Comparison of ENCODE assay signal across 11 mouse cellular contexts in genomic region chr5:24364963-24365362, GRCm38 (mm10). TPM values are rescaled to one million over a fixed set of nuclear protein-coding genes. Genes with fewer than 3 reads are reported as not detected.
DNase-seq lines count a peak whose midpoint lies in the region; ATAC-seq and TF ChIP-seq lines count a peak whose summit lies in the region.
"Had no signal": no experiment of that assay in that cellular context is flagged by ENCODE, and none has a peak within 500 bp of the region (broad histone marks: within the 10 kb centered on the region; RNA-seq: fewer than 3 reads in every experiment).

No protein-coding gene starts in this region.

- peak overlapping the region; percentile 49 for H3K4me2 ChIP-seq in heart, embryonic 15.5 days
- H3K4me2 ChIP-seq in lung, postnatal 0 days (replicated peaks; ENCODE audit: low read depth, low read length) = peak overlapping the region; percentile 50
- H3K4me2 ChIP-seq in hindbrain, embryonic 15.5 days = no peak overlapping the region

- WGBS in heart, embryonic 15.5 days = 72% methylated on average over 10 of the region's 10 CpGs
- WGBS in lung, postnatal 0 days = 77% methylated on average over 10 of the region's 10 CpGs
- WGBS in hindbrain, embryonic 15.5 days = 84% methylated on average over 10 of the region's 10 CpGs
- WGBS in small intestine, adult 2 months = 79% methylated on average over 10 of the region's 10 CpGs

- no peak for TF ChIP-seq POLR2A in small intestine, adult 2 months (IDR thresholded peaks at IDR 0.05; ENCODE audit: low read depth, low read length)

- H3K27ac ChIP-seq in heart, embryonic 15.5 days = peak overlapping the region; percentile 79
- peak overlapping the region; percentile 74 for H3K27ac ChIP-seq in lung, postnatal 0 days (ENCODE audit: low read length)
- peak overlapping the region; percentile 30; the same call in 1 of the 2 replicates for H3K27ac ChIP-seq in hindbrain, embryonic 15.5 days (replicated peaks)
- H3K27ac ChIP-seq in small intestine, adult 2 months (ENCODE audit: insufficient read depth, low read depth, low read length) = no peak overlapping the region

- H3K27me3 ChIP-seq in heart, embryonic 15.5 days = no peaks in the 10 kb centered on the region
- no peaks in the 10 kb centered on the region for H3K27me3 ChIP-seq in lung, postnatal 0 days (replicated peaks; ENCODE audit: insufficient read depth, low read length)
- H3K27me3 ChIP-seq in hindbrain, embryonic 15.5 days = no peaks in the 10 kb centered on the region
- no peaks in the 10 kb centered on the region for H3K27me3 ChIP-seq in small intestine, adult 2 months (ENCODE audit: control insufficient read depth, insufficient read depth, low read length)

- intact Hi-C loops in heart, postnatal 10 days (cut with DNase I) = loop anchor here (2.0 kb wide), 1 partner anchor 22 kb away; no protein-coding TSS in a partner anchor

- H3K9ac ChIP-seq in heart, embryonic 15.5 days = peak overlapping the region; percentile 52
- H3K9ac ChIP-seq in lung, postnatal 0 days (replicated peaks; ENCODE audit: low read depth) = no peak overlapping the region
- peak overlapping the region; percentile 21; the same call in 1 of the 2 replicates for H3K9ac ChIP-seq in hindbrain, embryonic 15.5 days

- TF ChIP-seq EP300 in lung, postnatal 0 days (IDR thresholded peaks at IDR 0.05) = no peak

- H3K4me1 ChIP-seq in heart, embryonic 15.5 days (replicated peaks) = peaks cover 15% of the 10 kb centered on the region
- 0 out of 2 replicates have a peak, but pooled peaks cover 2% of the 10 kb centered on the region for H3K4me1 ChIP-seq in lung, postnatal 0 days (ENCODE audit: insufficient read depth, low read depth, low read length)
- peaks cover 7% of the 10 kb centered on the region for H3K4me1 ChIP-seq in hindbrain, embryonic 15.5 days (replicated peaks)
- H3K4me1 ChIP-seq in small intestine, adult 2 months (ENCODE audit: control insufficient read depth, insufficient read depth, insufficient read length, low read length) = no peaks in the 10 kb centered on the region

- no peaks in the 10 kb centered on the region for H3K9me3 ChIP-seq in heart, embryonic 15.5 days (replicated peaks)
- no peaks in the 10 kb centered on the region for H3K9me3 ChIP-seq in lung, postnatal 0 days (ENCODE audit: low read length)
- H3K9me3 ChIP-seq in hindbrain, embryonic 15.5 days = no peaks in the 10 kb centered on the region

- no peaks in the 10 kb centered on the region for H3K36me3 ChIP-seq in heart, embryonic 15.5 days
- no peaks in the 10 kb centered on the region for H3K36me3 ChIP-seq in lung, postnatal 0 days (ENCODE audit: insufficient read depth, low read length)
- no peaks in the 10 kb centered on the region for H3K36me3 ChIP-seq in hindbrain, embryonic 15.5 days
- no peaks in the 10 kb centered on the region for H3K36me3 ChIP-seq in small intestine, adult 2 months (ENCODE audit: control insufficient read depth, insufficient read depth, low read length)

- no peak for DNase-seq in heart, postnatal 10 days
- no peak for DNase-seq in lung, postnatal 0 days (ENCODE audit: low spot score)
- no peak for DNase-seq in lung, postnatal 36 days
- DNase-seq in thymus, postnatal 0 days (ENCODE audit: low spot score) = no peak
- DNase-seq: embryo, embryonic 11 days; thymus, postnatal 4 days had no signal

- no peak for ATAC-seq in heart, embryonic 15.5 days (replicated peaks; ENCODE audit: insufficient number of reproducible peaks, insufficient read depth, low FRiP score, low read depth)
- no peak for ATAC-seq in lung, postnatal 0 days
- ATAC-seq in hindbrain, embryonic 15.5 days (ENCODE audit: low FRiP score, low read depth) = no peak

- H3K4me3 ChIP-seq in heart, embryonic 15.5 days = peak overlapping the region; percentile 48
- H3K4me3 ChIP-seq in lung, postnatal 0 days (ENCODE audit: low read depth, low read length) = peak overlapping the region; percentile 21
- H3K4me3 ChIP-seq in hindbrain, embryonic 15.5 days = peak overlapping the region; percentile 13
- H3K4me3 ChIP-seq in small intestine, adult 2 months (ENCODE audit: low read depth, low read length) = peak overlapping the region; percentile 46
- H3K4me3 ChIP-seq: megakaryocyte, embryonic 14.5 days had no signal

- TF ChIP-seq CTCF in lung, postnatal 0 days (IDR thresholded peaks at IDR 0.05) = no peak
- no peak for TF ChIP-seq CTCF in small intestine, adult 2 months (IDR thresholded peaks at IDR 0.05; ENCODE audit: extremely low read depth, insufficient read length, insufficient replicate concordance, low read depth, low read length)

RNA-seq across cellular contexts. Expression of gene Nos3, which starts 0.4 kb away (rescaled TPM):
- 27.9 and 30.6 TPM in 2 replicates for polyA plus RNA-seq in heart, embryonic 15.5 days (2015; fragmentation: Nextera tagmentation; extraction: Ambion mirVana)
- 10 to 100 TPM; 44.0 to 44.4 TPM for total RNA-seq in heart, postnatal 10 days (2021)
- 20.3 and 26.5 TPM in 2 replicates for polyA plus RNA-seq in lung, postnatal 0 days (2015; fragmentation: Nextera tagmentation; extraction: Ambion mirVana)
- polyA plus RNA-seq in hindbrain, embryonic 15.5 days (2015; fragmentation: Nextera tagmentation; extraction: Ambion mirVana) = 9.6 and 10.7 TPM in 2 replicates
- 2.8 and 4.0 TPM in 2 replicates for polyA plus RNA-seq in small intestine, adult 2 months (2012; rRNA removed)
- polyA plus RNA-seq in thymus, postnatal 0 days (2015; fragmentation: Nextera tagmentation; extraction: Ambion mirVana) = 1.5 and 1.7 TPM in 2 replicates

RNA-seq across cellular contexts. Expression of gene Kcnh2, which starts 13.6 kb away (rescaled TPM):
- polyA plus RNA-seq in heart, embryonic 15.5 days (2015; fragmentation: Nextera tagmentation; extraction: Ambion mirVana) = 21.0 and 27.2 TPM in 2 replicates
- total RNA-seq in heart, postnatal 10 days (2021) = 10 to 100 TPM; 90.5 to 93.9 TPM
- polyA plus RNA-seq in lung, postnatal 0 days (2015; fragmentation: Nextera tagmentation; extraction: Ambion mirVana) = 5.0 and 5.8 TPM in 2 replicates
- 13.0 and 17.9 TPM in 2 replicates for polyA plus RNA-seq in hindbrain, embryonic 15.5 days (2015; fragmentation: Nextera tagmentation; extraction: Ambion mirVana)
- polyA plus RNA-seq in small intestine, adult 2 months (2012; rRNA removed) = 21.9 and 26.3 TPM in 2 replicates
- polyA plus RNA-seq in thymus, postnatal 0 days (2015; fragmentation: Nextera tagmentation; extraction: Ambion mirVana) = 5.3 and 7.2 TPM in 2 replicates

RNA-seq across cellular contexts. Expression of gene Atg9b, which starts 27.0 kb away (rescaled TPM):
- 0.81 and 1.6 TPM in 2 replicates for polyA plus RNA-seq in heart, embryonic 15.5 days (2015; fragmentation: Nextera tagmentation; extraction: Ambion mirVana)
- total RNA-seq in heart, postnatal 10 days (2021) = under 1 TPM; 0.62 to 0.89 TPM
- 0.54 and 0.94 TPM in 2 replicates for polyA plus RNA-seq in lung, postnatal 0 days (2015; fragmentation: Nextera tagmentation; extraction: Ambion mirVana)
- polyA plus RNA-seq in hindbrain, embryonic 15.5 days (2015; fragmentation: Nextera tagmentation; extraction: Ambion mirVana) = 2.9 and 3.6 TPM in 2 replicates
- 0.43 and 1.9 TPM in 2 replicates for polyA plus RNA-seq in small intestine, adult 2 months (2012; rRNA removed)
- polyA plus RNA-seq in thymus, postnatal 0 days (2015; fragmentation: Nextera tagmentation; extraction: Ambion mirVana) = 2.0 and 3.0 TPM in 2 replicates

RNA-seq across cellular contexts. Expression of gene Abcb8, which starts 28.5 kb away (rescaled TPM):
- 54.4 and 70.1 TPM in 2 replicates for polyA plus RNA-seq in heart, embryonic 15.5 days (2015; fragmentation: Nextera tagmentation; extraction: Ambion mirVana)
- total RNA-seq in heart, postnatal 10 days (2021) = 10 to 100 TPM; 85.0 to 88.5 TPM
- 22.4 and 25.6 TPM in 2 replicates for polyA plus RNA-seq in lung, postnatal 0 days (2015; fragmentation: Nextera tagmentation; extraction: Ambion mirVana)
- polyA plus RNA-seq in hindbrain, embryonic 15.5 days (2015; fragmentation: Nextera tagmentation; extraction: Ambion mirVana) = 49.7 and 56.5 TPM in 2 replicates
- 53.2 and 83.7 TPM in 2 replicates for polyA plus RNA-seq in small intestine, adult 2 months (2012; rRNA removed)
- 32.6 and 33.9 TPM in 2 replicates for polyA plus RNA-seq in thymus, postnatal 0 days (2015; fragmentation: Nextera tagmentation; extraction: Ambion mirVana)

RNA-seq across cellular contexts. Expression of gene Asic3, which starts 48.2 kb away (rescaled TPM):
- not detected in 2 replicates for polyA plus RNA-seq in heart, embryonic 15.5 days (2015; fragmentation: Nextera tagmentation; extraction: Ambion mirVana)
- total RNA-seq in heart, postnatal 10 days (2021) = under 1 TPM; 0.12 to 0.22 TPM
- 0.07 and 0.29 TPM in 2 replicates for polyA plus RNA-seq in lung, postnatal 0 days (2015; fragmentation: Nextera tagmentation; extraction: Ambion mirVana)
- polyA plus RNA-seq in hindbrain, embryonic 15.5 days (2015; fragmentation: Nextera tagmentation; extraction: Ambion mirVana) = 0.88 and 1.4 TPM in 2 replicates
- polyA plus RNA-seq in small intestine, adult 2 months (2012; rRNA removed) = 0.58 and 1.9 TPM in 2 replicates
- polyA plus RNA-seq in thymus, postnatal 0 days (2015; fragmentation: Nextera tagmentation; extraction: Ambion mirVana) = 0.34 and 0.54 TPM in 2 replicates
- total RNA-seq: layer of hippocampus, postnatal 10 days had no signal
